Mouse (Mus musculus) gastrocnemius, adult 2 months (tissue): ENCODE measurements at regions not wholly inside any gene's neighbourhood (a gene's known extent, or its start where the extent isn't known, plus 50 kb on each side); places are given as distances from the start of the nearest gene placed in this dataset.

ENCODE experiments used
- DNase-seq: peaks from one replicate; pipeline ENCODE4 v3.0.0; 2022
- H3K27ac ChIP-seq: fragments of 200-600 bp; 2 replicates; pipeline ENCODE4 v1.8.1; 2022; ENCODE audit warnings: mild to moderate bottlenecking
- H3K4me3 ChIP-seq: fragments of 200-600 bp; 2 replicates; pipeline ENCODE4 v1.8.1; 2022; ENCODE audit warnings: mild to moderate bottlenecking, moderate library complexity
- CTCF ChIP-seq: fragments of 200-600 bp; IDR thresholded peaks from 2 replicates; pipeline ENCODE4 v1.8.1; 2022; ENCODE audit warnings: antibody characterized with exemption, mild to moderate bottlenecking, moderate library complexity
- intact Hi-C: fragments of 180-260 bp; cut with DNase I; formaldehyde crosslinking; loops from one replicate; pipeline ENCODE4 v1.15.1; 2025

- no peak for TF ChIP-seq CTCF
- intact Hi-C loops, result no loop called here
- H3K27ac ChIP-seq, result no peak overlapping the region
- no peak for DNase-seq
- no peak overlapping the region for H3K4me3 ChIP-seq
Measured at GRCm38 (mm10) chr19:49115484-49115883, 909.7 kb downstream of the Sorcs3 start.

GRCm38 (mm10) chr19:49131664-49132063 lies 925.8 kb downstream of the Sorcs3 start:
- no peak for TF ChIP-seq CTCF
- Histone ChIP-seq H3K27ac (no peak overlapping the region), H3K4me3 (no peak overlapping the region)
- intact Hi-C loops, result no loop called here
- no peak for DNase-seq

DNA sequence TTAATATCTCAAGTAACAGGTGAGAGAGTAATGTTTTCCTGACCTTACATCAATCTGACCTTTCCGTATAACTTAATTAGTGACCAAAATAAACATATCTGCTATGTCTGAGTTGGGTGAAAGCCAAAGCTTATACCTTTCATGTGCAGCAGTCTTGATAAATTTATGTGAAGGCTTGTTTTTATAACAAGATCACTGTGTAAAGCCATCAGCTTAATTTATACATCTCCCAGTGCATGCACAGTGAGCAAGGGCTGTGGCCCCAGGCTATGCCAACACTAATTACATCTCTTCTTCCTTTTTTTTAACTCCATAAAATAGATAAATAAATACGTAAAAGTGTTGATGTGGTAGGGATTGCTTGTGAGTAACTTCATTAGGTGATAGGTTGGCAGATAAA lies 966.3 kb downstream of the Sorcs3 start:
- intact Hi-C loops, result no loop called here
- TF ChIP-seq CTCF, result no peak
- DNase-seq, result no peak
- Histone ChIP-seq H3K27ac (no peak overlapping the region), H3K4me3 (no peak overlapping the region)

DNA sequence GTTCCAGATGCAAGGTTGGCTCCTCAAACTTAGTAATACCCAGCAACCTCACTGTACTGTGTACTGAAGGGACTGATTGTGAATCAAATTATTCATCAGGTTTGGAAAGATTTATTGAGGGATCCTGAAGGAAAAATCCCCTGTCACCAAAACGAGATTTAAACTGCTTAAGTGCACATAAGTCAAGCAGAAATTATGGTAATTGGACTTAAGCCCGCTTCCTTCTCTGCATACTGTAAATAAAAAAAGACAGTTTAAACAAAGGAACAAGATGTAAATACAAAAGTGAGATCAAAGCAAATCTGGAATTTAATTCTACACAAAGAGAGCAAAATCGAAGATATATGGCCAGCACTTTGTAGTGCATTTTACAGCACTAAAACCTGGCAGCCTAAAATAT lies 1002.1 kb downstream of the Sorcs3 start:
- intact Hi-C loops, result no loop called here
- H3K4me3 ChIP-seq, result no peak overlapping the region
- DNase-seq, result no peak
- no peak overlapping the region for H3K27ac ChIP-seq
- TF ChIP-seq CTCF, result no peak

GRCm38 (mm10) chr19:49242601-49243000 lies 1036.8 kb downstream of the Sorcs3 start:
- intact Hi-C loops, result no loop called here
- no peak for TF ChIP-seq CTCF
- DNase-seq, result no peak
- Histone ChIP-seq H3K4me3 (no peak overlapping the region), H3K27ac (no peak overlapping the region)

DNA sequence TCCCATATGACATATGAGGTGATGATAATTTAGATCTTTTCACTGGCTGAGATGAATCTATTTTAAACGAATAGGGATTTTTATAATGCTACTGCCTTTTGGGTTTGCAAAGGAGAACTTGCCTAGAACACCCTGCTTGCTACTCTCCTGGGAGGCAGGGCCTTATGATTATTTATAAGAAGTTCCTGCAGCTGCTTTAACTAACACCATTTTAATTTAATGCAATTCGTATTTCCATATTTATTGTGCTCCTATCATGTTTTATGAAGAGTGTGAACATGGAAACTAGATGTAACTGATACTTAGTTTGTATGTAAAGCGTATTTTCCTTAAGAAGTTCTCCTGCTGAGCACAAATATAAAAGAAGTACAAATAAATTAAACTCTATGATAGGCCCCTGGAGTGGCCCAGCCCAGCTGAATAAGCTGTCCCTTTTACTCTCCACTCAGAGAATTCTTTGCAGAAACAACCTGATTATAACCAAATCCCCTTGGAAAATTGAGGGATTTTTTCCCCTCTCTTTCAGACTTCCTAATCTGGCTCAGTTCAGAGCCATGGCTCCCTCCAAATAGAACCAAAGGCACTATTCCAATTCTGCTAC lies 1039.4 kb downstream of the Sorcs3 start:
- TF ChIP-seq CTCF, result no peak
- Histone ChIP-seq H3K4me3 (no peak overlapping the region), H3K27ac (no peak overlapping the region)
- DNase-seq, result no peak
- intact Hi-C loops, result no loop called here

DNA sequence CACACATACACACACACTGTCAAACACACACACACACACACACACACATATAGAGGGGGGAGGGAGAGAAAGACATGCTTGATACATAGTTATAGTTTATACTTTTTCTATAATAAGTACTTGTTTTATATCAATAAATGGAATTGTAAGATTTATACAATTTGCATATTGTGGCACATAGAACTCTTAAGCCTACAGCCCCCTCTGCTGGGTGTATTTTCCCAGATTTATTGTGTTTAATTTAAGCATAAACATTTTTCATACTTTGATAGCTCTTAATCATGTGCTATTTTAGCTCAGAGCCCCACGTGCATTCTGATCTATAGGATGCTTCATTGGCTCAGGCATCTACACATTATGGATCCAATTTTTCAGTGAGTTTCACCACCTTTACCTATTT lies 1058.8 kb downstream of the Sorcs3 start:
- Histone ChIP-seq H3K4me3 (no peak overlapping the region), H3K27ac (no peak overlapping the region)
- intact Hi-C loops, result no loop called here
- no peak for TF ChIP-seq CTCF
- DNase-seq, result no peak

- no peak for DNase-seq
- Histone ChIP-seq H3K4me3 (no peak overlapping the region), H3K27ac (no peak overlapping the region)
- TF ChIP-seq CTCF, result no peak
- intact Hi-C loops, result no loop called here
Measured at GRCm38 (mm10) chr19:49267864-49268480, 1062.1 kb downstream of the Sorcs3 start.

DNA sequence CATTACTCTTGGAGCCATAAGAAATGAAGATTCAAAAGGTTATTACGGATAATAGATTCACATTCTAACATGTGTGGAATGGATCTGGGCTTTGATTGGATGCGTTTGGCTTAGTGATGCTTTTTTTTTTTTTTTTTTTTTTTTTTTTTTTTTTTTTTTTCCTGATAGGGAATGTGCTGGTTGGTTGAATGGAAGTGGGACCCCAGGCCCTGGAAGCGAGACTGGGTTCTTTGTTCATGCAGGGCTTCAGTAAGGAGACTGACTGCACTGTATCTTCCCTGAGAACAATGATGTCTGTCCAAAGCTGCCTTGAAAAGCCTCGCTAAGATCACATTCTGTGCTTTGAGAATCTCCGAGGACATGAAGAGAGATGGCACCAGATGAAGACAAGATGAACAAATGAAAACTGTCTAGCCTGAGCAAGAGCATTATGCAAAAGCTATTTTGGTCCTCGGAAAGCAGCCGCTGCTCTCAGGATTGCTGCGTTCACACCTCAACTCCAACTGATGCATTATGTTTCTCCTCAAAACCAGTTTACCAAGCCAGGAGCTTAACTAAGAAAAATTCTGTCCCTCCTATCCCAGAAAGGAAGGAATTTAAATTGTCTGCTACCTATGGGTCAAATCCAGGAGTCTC lies 1076.9 kb downstream of the Sorcs3 start:
- no peak overlapping the region for H3K4me3 ChIP-seq
- intact Hi-C loops, result no loop called here

GRCm38 (mm10) chr19:49294980-49295379 lies 1089.2 kb downstream of the Sorcs3 start:
- Histone ChIP-seq H3K4me3 (no peak overlapping the region), H3K27ac (no peak overlapping the region)
- no peak for DNase-seq
- intact Hi-C loops, result no loop called here
- no peak for TF ChIP-seq CTCF

More for the DNA sequence above, 1076.9 kb downstream of the Sorcs3 start:
- no peak overlapping the region for H3K27ac ChIP-seq
- DNase-seq, result no peak
- TF ChIP-seq CTCF, result no peak

GRCm38 (mm10) chr19:49299351-49300271 lies 1093.8 kb downstream of the Sorcs3 start:
- intact Hi-C loops, result loop anchor here (5.0 kb wide), 1 partner anchor 773 kb away; no protein-coding TSS in a partner anchor
- no peak overlapping the region for H3K27ac ChIP-seq
- DNase-seq, result no peak
- no peak overlapping the region for H3K4me3 ChIP-seq
- no peak for TF ChIP-seq CTCF

- intact Hi-C loops, result loop anchor here (5.0 kb wide), 1 partner anchor 771 kb away; no protein-coding TSS in a partner anchor
- Histone ChIP-seq H3K4me3 (no peak overlapping the region), H3K27ac (no peak overlapping the region)
- TF ChIP-seq CTCF, result no peak
- no peak for DNase-seq
Measured at GRCm38 (mm10) chr19:49301364-49302091, 1095.7 kb downstream of the Sorcs3 start.
